Mouse (Mus musculus): ENCODE measurements around the gene Rtcb. TPM values are rescaled to one million over a fixed set of nuclear protein-coding genes. Genes with fewer than 3 reads are reported as not detected.

The Rtcb gene
- polyA plus RNA-seq (2016; fragmentation: Nextera tagmentation; extraction: Ambion mirVana) = 122 and 124 TPM in 2 replicates

DNA sequence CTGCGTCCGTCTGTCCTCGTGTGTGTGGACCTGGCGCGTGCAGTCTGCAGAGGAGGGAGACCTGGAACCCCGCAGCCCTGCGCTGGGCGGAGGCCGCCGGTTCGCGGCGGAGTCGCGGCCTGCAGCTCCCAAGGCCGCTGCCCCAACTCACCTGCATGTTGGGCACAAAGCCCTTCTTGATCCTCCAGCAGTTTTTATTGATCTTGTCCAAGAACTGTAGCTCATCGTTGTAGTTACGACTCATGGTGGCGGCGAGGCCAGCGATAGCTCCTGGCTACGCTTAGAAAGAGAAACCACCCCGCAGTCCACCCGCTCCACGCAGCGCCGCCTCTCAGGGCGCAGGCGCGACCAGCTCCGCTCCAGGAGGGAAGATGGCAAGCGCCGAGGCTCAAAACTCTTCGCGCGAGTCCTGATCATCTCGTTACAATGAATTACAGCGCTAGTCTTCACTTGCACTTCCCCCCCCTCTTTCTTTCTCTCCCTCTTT, at the start of gene Rtcb:
Gene Rtcb (minus strand): TSS at position 360 of the 487 bp plus-strand sequence.
- H3K9me3 ChIP-seq (replicated peaks) = no peaks in the 10 kb centered on the region
- H3K4me1 ChIP-seq (replicated peaks) = peaks cover 11% of the 10 kb centered on the region
- peak within 1 kb of the TSS; percentile 94 for H3K9ac ChIP-seq
- ATAC-seq (ENCODE audit: insufficient number of reproducible peaks, low FRiP score) = peak; percentile 89
- no peaks in the 10 kb centered on the region for H3K27me3 ChIP-seq (replicated peaks)
- peak within 1 kb of the TSS; percentile 67 for H3K27ac ChIP-seq (ENCODE audit: poor library complexity, severe bottlenecking)
- H3K4me3 ChIP-seq = peak within 1 kb of the TSS; percentile 82
- H3K4me2 ChIP-seq = peak within 1 kb of the TSS; percentile 81
- WGBS = under 1% methylated on average over 38 of the region's 38 CpGs
- H3K36me3 ChIP-seq = peaks cover 24% of the 10 kb centered on the region

DNA sequence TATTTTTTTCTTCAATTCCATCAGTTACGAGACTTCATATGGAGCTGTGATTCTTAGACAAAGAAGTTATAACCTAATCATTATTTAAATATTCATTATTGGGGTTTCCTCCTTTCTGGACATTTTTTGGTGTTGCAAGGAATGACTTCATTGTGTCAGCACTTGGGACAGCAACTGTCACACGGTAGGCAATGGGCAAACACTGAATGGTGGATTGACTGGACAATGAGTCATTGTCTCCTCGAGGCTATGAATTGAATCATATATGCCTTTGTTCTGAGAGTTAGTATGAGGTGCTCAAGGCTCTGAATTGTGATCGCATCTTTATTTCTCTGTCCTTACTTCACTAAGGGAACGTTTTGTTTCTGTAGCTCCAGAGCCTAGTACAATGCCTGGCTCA, 48.8 kb upstream of the Rtcb start:
- Histone ChIP-seq H3K27ac (ENCODE audit: poor library complexity, severe bottlenecking) (no peak overlapping the region), H3K9ac (no peak overlapping the region), H3K4me2 (no peak overlapping the region), H3K9me3 (replicated peaks) (no peaks in the 10 kb centered on the region), H3K4me3 (no peak overlapping the region), H3K36me3 (no peaks in the 10 kb centered on the region), H3K4me1 (replicated peaks) (no peaks in the 10 kb centered on the region), H3K27me3 (replicated peaks) (no peaks in the 10 kb centered on the region)
- no peak for ATAC-seq (ENCODE audit: insufficient number of reproducible peaks, low FRiP score)
- WGBS = 74% methylated on average over 5 of the region's 5 CpGs

DNA sequence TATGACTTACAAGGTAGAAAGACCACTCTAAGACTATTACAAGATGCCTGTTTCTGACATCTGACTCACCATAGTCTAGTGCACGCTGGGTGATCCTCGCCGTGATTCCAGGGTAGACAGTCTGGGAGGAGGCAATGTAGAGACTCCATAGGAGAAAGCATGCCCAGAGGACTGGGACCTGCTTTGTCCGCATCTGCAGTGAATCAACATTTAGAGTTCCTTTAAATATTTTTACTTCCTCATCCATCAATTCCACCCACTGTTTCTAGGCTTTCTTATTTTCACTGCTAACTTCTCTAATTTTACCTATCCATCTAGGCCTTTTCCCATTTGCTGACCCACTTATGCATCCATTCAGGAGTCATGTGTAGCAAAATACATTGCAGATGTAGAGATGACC, 42.8 kb upstream of the Rtcb start:
- no peak overlapping the region for H3K27ac ChIP-seq (ENCODE audit: poor library complexity, severe bottlenecking)
- ATAC-seq (ENCODE audit: insufficient number of reproducible peaks, low FRiP score) = no peak
- H3K9me3 ChIP-seq (replicated peaks) = no peaks in the 10 kb centered on the region; the same call in 1 of the 2 replicates
- H3K36me3 ChIP-seq = no peaks in the 10 kb centered on the region
- H3K4me2 ChIP-seq = no peak overlapping the region
- H3K9ac ChIP-seq = no peak overlapping the region
- 79% methylated on average over 4 of the region's 4 CpGs for WGBS
- 0 out of 2 replicates have a peak, but pooled peaks cover 4% of the 10 kb centered on the region for H3K4me1 ChIP-seq (replicated peaks)
- H3K4me3 ChIP-seq = no peak overlapping the region
- H3K27me3 ChIP-seq (replicated peaks) = no peaks in the 10 kb centered on the region

DNA sequence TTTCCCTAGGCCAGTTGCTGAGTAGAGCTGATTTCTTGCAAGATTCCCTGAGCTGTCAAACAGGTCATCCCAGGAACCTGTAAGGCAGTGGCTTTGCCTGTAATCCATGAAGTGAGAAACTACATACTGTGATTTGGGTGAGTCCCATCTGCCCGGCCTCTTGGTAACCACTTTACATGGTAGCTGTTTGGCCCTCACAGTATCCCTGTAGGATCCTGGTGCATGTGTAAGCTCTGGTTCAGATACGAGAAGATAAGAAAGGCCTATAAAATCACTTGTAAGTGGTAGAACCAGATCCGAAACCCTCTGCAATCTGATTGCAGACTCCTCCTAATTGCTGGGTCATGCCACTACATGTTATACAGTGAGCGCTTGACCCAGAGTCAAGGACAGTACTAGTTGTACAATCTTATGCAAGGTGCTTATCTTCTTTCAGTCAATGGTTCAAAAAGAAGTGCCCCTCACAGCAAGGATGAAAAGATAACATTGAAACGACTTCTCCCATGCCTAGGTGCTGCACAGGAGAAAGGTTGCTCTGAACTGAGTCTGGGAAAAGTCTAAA, 37.0 kb upstream of the Rtcb start:
- ATAC-seq (ENCODE audit: insufficient number of reproducible peaks, low FRiP score) = no peak
- Histone ChIP-seq H3K9ac (no peak overlapping the region), H3K4me3 (no peak overlapping the region), H3K4me1 (replicated peaks) (0 out of 2 replicates have a peak, but pooled peaks cover 4% of the 10 kb centered on the region), H3K27me3 (replicated peaks) (no peaks in the 10 kb centered on the region), H3K9me3 (replicated peaks) (no peaks in the 10 kb centered on the region; the same call in 1 of the 2 replicates), H3K4me2 (no peak overlapping the region), H3K27ac (ENCODE audit: poor library complexity, severe bottlenecking) (no peak overlapping the region), H3K36me3 (no peaks in the 10 kb centered on the region)
- WGBS = 67% methylated on average over 5 of the region's 5 CpGs

DNA sequence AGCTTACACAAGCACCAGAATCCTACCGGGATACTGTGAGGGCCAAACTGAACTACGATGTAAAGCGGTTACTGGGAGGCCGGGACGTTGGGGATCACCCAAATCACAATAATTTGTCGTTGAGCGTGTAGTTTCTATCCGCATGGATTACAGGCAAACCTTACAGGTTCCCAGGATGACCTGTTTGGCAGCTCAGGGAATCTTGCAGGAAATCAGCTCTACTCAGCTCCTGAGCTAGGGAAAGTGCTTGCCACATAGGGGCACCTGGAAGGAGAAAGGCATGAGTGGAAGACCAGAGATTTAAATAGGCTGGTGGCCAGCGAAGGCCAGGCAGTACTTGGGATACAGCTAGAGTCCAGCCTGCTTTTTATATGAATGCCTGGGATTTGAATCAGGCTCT, 36.2 kb upstream of the Rtcb start:
- 85% methylated on average over 9 of the region's 9 CpGs for WGBS
- no peaks in the 10 kb centered on the region; the same call in 1 of the 2 replicates for H3K9me3 ChIP-seq (replicated peaks)
- H3K36me3 ChIP-seq = no peaks in the 10 kb centered on the region
- no peak overlapping the region for H3K4me3 ChIP-seq
- no peak overlapping the region for H3K27ac ChIP-seq (ENCODE audit: poor library complexity, severe bottlenecking)
- H3K9ac ChIP-seq = no peak overlapping the region
- H3K4me2 ChIP-seq = no peak overlapping the region
- ATAC-seq (ENCODE audit: insufficient number of reproducible peaks, low FRiP score) = no peak
- H3K4me1 ChIP-seq (replicated peaks) = 0 out of 2 replicates have a peak, but pooled peaks cover 4% of the 10 kb centered on the region
- H3K27me3 ChIP-seq (replicated peaks) = no peaks in the 10 kb centered on the region

DNA sequence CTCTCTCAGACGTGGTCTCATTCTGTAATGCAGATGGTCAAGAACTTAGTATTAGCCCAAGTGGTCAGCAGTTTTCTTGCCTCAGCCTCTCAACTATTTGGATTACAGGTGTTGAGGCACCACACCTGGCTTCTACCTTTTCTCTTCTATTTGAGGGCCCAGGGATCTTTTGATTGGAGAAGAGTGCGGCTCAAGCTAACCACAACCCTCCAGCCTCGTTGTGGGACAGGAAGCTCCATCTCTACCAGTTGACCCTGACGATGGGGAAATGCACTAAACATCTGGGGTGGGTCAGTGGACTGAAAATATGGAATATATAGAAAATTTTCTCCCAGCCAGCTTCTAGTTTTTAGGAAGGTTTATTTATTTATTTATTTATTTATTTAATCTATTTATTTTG, 34.8 kb upstream of the Rtcb start:
- H3K4me2 ChIP-seq = no peak overlapping the region
- H3K27ac ChIP-seq (ENCODE audit: poor library complexity, severe bottlenecking) = no peak overlapping the region
- H3K27me3 ChIP-seq (replicated peaks) = no peaks in the 10 kb centered on the region
- no peaks in the 10 kb centered on the region for H3K36me3 ChIP-seq
- no peak for ATAC-seq (ENCODE audit: insufficient number of reproducible peaks, low FRiP score)
- no peak overlapping the region for H3K4me3 ChIP-seq
- 0 out of 2 replicates have a peak, but pooled peaks cover 4% of the 10 kb centered on the region for H3K4me1 ChIP-seq (replicated peaks)
- no peak overlapping the region for H3K9ac ChIP-seq
- H3K9me3 ChIP-seq (replicated peaks) = no peaks in the 10 kb centered on the region
- WGBS = 81% methylated on average over 4 of the region's 4 CpGs

DNA sequence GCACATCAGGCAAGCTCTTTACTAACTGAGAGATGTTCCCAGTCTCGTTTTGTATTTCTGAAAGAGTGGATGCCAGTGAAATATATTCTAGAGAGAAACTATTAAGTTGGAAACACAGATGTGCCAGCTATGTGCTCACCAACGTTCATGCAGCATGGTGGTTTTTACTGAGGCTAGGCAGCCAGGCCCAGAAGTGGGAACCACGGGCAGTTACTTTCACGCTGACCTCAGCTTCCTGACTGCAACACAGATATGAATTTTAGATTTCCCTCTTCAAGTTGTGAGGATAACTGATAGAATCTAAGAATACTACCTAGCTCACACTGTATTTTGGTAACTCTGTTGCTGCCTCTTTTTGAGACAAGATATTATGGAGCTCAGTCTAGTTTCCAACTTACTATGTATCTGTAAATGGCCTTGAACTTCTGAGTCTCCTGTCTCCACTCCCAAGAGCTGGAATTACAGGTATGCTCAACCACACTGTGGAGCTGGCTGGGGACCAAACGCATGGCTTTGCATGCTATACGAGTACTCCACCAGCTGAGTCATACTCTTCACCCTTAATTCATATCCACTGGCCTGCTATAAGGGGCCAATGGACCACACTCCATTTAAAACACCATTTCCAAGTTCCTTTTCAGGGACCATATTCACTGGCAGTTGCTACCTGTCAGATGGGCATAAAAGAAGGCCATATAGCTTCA, 31.9 kb upstream of the Rtcb start:
- H3K27ac ChIP-seq (ENCODE audit: poor library complexity, severe bottlenecking) = no peak overlapping the region
- 67% methylated on average over 6 of the region's 6 CpGs for WGBS

DNA sequence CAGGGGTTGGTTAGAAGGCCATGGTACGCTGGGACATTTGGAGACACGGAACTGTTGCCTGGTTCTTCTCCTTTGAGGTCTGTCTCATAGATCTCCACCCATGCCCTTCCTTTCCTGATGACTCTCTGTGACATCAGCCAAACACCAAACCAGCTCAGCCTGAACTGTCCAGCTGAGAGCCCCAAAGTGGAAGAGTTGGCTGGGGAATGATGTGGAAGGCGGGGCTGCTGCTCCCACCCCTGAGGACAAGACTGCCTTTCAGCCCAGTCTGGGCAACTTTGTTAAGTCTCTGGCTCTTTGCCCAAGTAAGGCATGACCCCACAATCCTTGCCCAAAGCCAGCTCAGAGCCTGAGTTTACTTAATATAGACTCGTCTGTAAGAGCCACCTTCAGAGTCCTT, 15.3 kb upstream of the Rtcb start:
- no peaks in the 10 kb centered on the region for H3K4me1 ChIP-seq (replicated peaks)
- H3K27me3 ChIP-seq (replicated peaks) = 0 out of 2 replicates have a peak, but pooled peaks cover 6% of the 10 kb centered on the region
- H3K36me3 ChIP-seq = no peaks in the 10 kb centered on the region
- 72% methylated on average over 4 of the region's 4 CpGs for WGBS
- no peak overlapping the region for H3K27ac ChIP-seq (ENCODE audit: poor library complexity, severe bottlenecking)
- no peak overlapping the region for H3K4me2 ChIP-seq
- H3K4me3 ChIP-seq = no peak overlapping the region
- H3K9me3 ChIP-seq (replicated peaks) = peaks cover 4% of the 10 kb centered on the region; the same call in 1 of the 2 replicates
- no peak; the same call in 1 of the 2 replicates for ATAC-seq (ENCODE audit: insufficient number of reproducible peaks, low FRiP score)
- H3K9ac ChIP-seq = no peak overlapping the region

More for the DNA sequence above, 31.9 kb upstream of the Rtcb start:
- Histone ChIP-seq H3K9me3 (replicated peaks) (no peaks in the 10 kb centered on the region), H3K4me2 (no peak overlapping the region), H3K36me3 (no peaks in the 10 kb centered on the region), H3K4me3 (no peak overlapping the region), H3K4me1 (replicated peaks) (no peaks in the 10 kb centered on the region), H3K9ac (no peak overlapping the region), H3K27me3 (replicated peaks) (no peaks in the 10 kb centered on the region)
- no peak for ATAC-seq (ENCODE audit: insufficient number of reproducible peaks, low FRiP score)

DNA sequence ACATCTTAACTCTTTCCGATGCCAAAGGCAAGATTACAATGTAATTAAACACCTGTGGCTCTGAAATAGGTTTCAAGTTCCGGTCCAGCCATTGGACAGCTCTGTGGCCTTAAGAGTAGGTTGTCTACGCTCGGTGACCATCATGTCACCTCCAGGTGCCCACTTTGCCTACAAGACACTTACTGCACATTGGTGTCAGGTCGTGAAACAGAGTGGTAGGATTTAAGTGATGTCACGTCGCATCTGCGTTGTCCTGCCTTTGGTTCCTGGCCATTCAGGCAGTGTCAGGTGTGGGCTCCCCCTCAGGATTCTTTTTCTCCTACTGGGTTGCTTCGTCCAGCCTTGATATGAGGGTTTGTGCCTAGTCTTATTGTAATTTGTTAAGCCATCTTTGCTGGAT, 14.2 kb upstream of the Rtcb start:
- WGBS = 73% methylated on average over 9 of the region's 9 CpGs
- no peaks in the 10 kb centered on the region for H3K4me1 ChIP-seq (replicated peaks)
- no peak overlapping the region for H3K27ac ChIP-seq (ENCODE audit: poor library complexity, severe bottlenecking)
- 0 out of 2 replicates have a peak, but pooled peaks cover 6% of the 10 kb centered on the region for H3K27me3 ChIP-seq (replicated peaks)
- H3K4me3 ChIP-seq = no peak overlapping the region
- H3K9me3 ChIP-seq (replicated peaks) = peaks cover 4% of the 10 kb centered on the region; the same call in 1 of the 2 replicates
- no peak overlapping the region for H3K9ac ChIP-seq
- ATAC-seq (ENCODE audit: insufficient number of reproducible peaks, low FRiP score) = no peak
- no peaks in the 10 kb centered on the region for H3K36me3 ChIP-seq
- no peak overlapping the region for H3K4me2 ChIP-seq

DNA sequence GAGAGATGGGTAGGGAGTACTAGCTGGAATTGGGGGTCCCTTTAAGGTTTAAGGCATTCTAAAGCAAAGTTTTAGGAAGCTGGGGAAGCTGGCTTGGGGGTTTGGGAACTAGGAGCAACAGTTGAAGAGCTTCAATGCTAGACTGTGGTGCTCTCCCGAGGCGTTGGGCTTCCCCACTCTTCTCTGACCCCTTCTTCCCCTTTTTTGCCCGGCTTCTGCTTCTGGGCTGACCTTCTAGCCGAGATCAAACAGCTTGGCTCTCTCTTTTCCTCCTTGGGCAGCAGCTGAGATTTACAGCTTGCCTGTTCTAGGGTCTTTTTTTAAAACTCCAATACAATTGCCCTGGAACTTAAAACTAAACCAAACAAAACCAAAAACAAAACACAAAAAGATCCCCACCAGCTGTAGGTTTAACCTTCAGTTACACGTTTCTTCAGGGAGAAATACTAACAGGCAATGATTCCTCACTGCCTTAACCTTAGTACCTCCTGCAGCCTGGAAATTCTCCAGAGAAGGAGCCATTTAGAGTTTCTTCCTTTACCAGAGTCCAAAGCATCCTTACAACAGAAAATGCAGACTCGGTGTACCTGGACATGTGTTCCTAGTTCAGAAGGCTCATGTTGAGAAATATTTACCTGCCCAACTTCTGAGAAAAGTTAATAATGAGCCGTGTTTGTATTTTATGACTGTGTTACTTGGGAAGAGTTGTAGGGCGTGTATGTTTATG, 12.4 kb upstream of the Rtcb start:
- no peak overlapping the region for H3K9ac ChIP-seq
- WGBS = 54% methylated on average over 8 of the region's 8 CpGs
- no peaks in the 10 kb centered on the region for H3K4me1 ChIP-seq (replicated peaks)
- no peaks in the 10 kb centered on the region for H3K36me3 ChIP-seq
- H3K27ac ChIP-seq (ENCODE audit: poor library complexity, severe bottlenecking) = no peak overlapping the region
- H3K27me3 ChIP-seq (replicated peaks) = 0 out of 2 replicates have a peak, but pooled peaks cover 10% of the 10 kb centered on the region
- no peak overlapping the region for H3K4me2 ChIP-seq
- ATAC-seq (ENCODE audit: insufficient number of reproducible peaks, low FRiP score) = no peak
- no peak overlapping the region for H3K4me3 ChIP-seq
- H3K9me3 ChIP-seq (replicated peaks) = peaks cover 4% of the 10 kb centered on the region; the same call in 1 of the 2 replicates

DNA sequence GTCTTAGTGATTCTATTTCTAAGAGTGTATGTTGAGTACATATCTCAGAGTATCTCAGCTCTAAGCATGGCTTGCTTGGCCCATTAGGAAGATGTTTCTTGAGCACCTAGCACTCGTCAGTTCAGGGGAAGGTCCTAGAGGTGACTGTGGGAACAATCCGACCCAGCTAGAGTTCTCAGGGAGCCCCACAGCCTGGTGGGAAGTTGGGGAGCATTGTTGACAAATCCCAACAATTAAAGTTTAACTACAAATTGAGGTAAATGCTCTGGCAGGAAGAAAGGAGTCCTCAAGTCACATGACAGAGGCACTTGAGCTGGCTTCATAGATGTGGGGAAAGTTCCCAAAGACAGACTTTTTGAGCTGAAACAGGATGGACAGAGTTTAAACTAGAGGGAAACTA, 11.1 kb upstream of the Rtcb start:
- WGBS = 25% methylated on average over 2 of the region's 2 CpGs
- Histone ChIP-seq H3K4me2 (no peak overlapping the region), H3K27me3 (replicated peaks) (0 out of 2 replicates have a peak, but pooled peaks cover 10% of the 10 kb centered on the region), H3K9me3 (replicated peaks) (no peaks in the 10 kb centered on the region), H3K4me3 (no peak overlapping the region), H3K36me3 (no peaks in the 10 kb centered on the region), H3K27ac (ENCODE audit: poor library complexity, severe bottlenecking) (no peak overlapping the region), H3K9ac (no peak overlapping the region), H3K4me1 (replicated peaks) (no peaks in the 10 kb centered on the region)
- ATAC-seq (ENCODE audit: insufficient number of reproducible peaks, low FRiP score) = no peak
